In genomic region chr19:3575632-3576384, GRCm38 (mm10) we compare ENCODE assay signal across 8 mouse cellular contexts. TPM values are rescaled to one million over a fixed set of nuclear protein-coding genes. Genes with fewer than 3 reads are reported as not detected.
DNase-seq lines count a peak whose midpoint lies in the region; ATAC-seq lines count a peak whose summit lies in the region.

Ppp6r3 (minus strand) TSS chr19:3575749.

- DNase-seq in adrenal gland, adult (ENCODE audit: inconsistent age in 2 of 2, low spot score in 1 of 2): peak; percentile 98 to 100
- DNase-seq in embryo, embryonic 10.5 days (ENCODE audit: low spot score): peak; percentile 100
- peak; percentile 99 for DNase-seq in gastrocnemius, postnatal 14 days
- peak; percentile 99 to 100 for DNase-seq in left cerebral cortex, postnatal 10 days (ENCODE audit: extremely low spot score in 1 of 2, low spot score in 2 of 2)
- peak; percentile 97 for DNase-seq in right cerebral cortex, postnatal 25 days
- DNase-seq in urinary bladder, postnatal 4 days (ENCODE audit: low spot score in 2 of 2): peak; percentile 97 to 99

- intact Hi-C loops in gastrocnemius, postnatal 14 days (cut with DNase I; ENCODE audit: low total_unique reads): no loop called here
- intact Hi-C loops in left cerebral cortex, postnatal 10 days (cut with DNase I): loop anchor here (5.0 kb wide), 1 partner anchor 131 kb away; the partner anchor contains the start of gene 1810055G02Rik

- peak; percentile 92 for ATAC-seq in inflammation-experienced regulatory T-cells, adult 6 months
- peak; percentile 96 for ATAC-seq in megakaryocyte-erythroid progenitor cell, adult 5-6 weeks (replicated peaks; ENCODE audit: low FRiP score, low TSS enrichment, poor library complexity, severe bottlenecking)

RNA-seq across cellular contexts. Expression of gene Ppp6r3, which starts in this region (rescaled TPM):
- total RNA-seq in gastrocnemius, postnatal 14 days (2021): 10 to 100 TPM; 50.9 to 55.0 TPM
- polyA plus RNA-seq in inflammation-experienced regulatory T-cells, adult 6 months (2017; shearing (Covaris generic)): 10 to 100 TPM; 67.2 to 92.1 (median 71.5) TPM
- 10 to 100 TPM; 79.8 to 83.9 TPM for total RNA-seq in left cerebral cortex, postnatal 10 days (2021)
- total RNA-seq in megakaryocyte-erythroid progenitor cell, adult 5-6 weeks (2014; fragmentation: Nextera tagmentation): 91.4 and 100 TPM in 2 replicates
- 90.3 and 96.6 TPM in 2 replicates for total RNA-seq in megakaryocyte-erythroid progenitor cell, adult 5-6 weeks (2017)

Comparison
In these comparisons a context has a peak if more than half of its experiments do, and no peak if none do; other contexts are left out.
1. Peak in every context shown above with its lines: DNase-seq and ATAC-seq.